Mouse (Mus musculus) spleen, adult 2 months (tissue): ENCODE data around the gene Stoml2. TPM values are rescaled to one million over a fixed set of nuclear protein-coding genes. Genes with fewer than 3 reads are reported as not detected.

Experiments
- DNase-seq, 2 experiments: peaks; one replicate each; pipeline versions ENCODE4 v3.0.0 to v3.0.0-alpha.2; 2012 to 2021; ENCODE audit warnings: low spot score in 2 of 2, low read depth in 1 of 2
- H3K27ac ChIP-seq: fragments of 200-500 bp; 2 replicates; pipeline ENCODE4 v1.5.1; 2012; ENCODE audit warnings: low read length, inconsistent platforms; ENCODE audit not compliant: insufficient read depth
- H3K27me3 ChIP-seq: fragments of 200-500 bp; 2 replicates; pipeline ENCODE4 v1.6.1; 2012; ENCODE audit warnings: mild to moderate bottlenecking, moderate library complexity, low read length, inconsistent platforms; ENCODE audit not compliant: control insufficient read depth, insufficient read depth
- H3K36me3 ChIP-seq: fragments of 200-500 bp; 2 replicates; pipeline ENCODE4 v1.6.1; 2012; ENCODE audit warnings: mild to moderate bottlenecking, low read length, inconsistent platforms; ENCODE audit not compliant: control insufficient read depth, insufficient read depth
- H3K4me1 ChIP-seq: fragments of 200-500 bp; 2 replicates; pipeline ENCODE4 v1.6.1; 2011; ENCODE audit warnings: inconsistent platforms; ENCODE audit not compliant: control insufficient read depth, insufficient read depth, insufficient read length
- H3K4me3 ChIP-seq: fragments of 200-500 bp; 2 replicates; pipeline ENCODE4 v1.5.1; 2011; ENCODE audit warnings: mild to moderate bottlenecking, inconsistent platforms; ENCODE audit not compliant: insufficient read depth, insufficient read length; ENCODE audit errors: extremely low read depth
- CTCF ChIP-seq: fragments of 200-500 bp; IDR thresholded peaks from 2 replicates; pipeline ENCODE4 v1.5.1; 2011; ENCODE audit warnings: mild to moderate bottlenecking, inconsistent platforms; ENCODE audit not compliant: insufficient read depth, insufficient read length, insufficient replicate concordance; ENCODE audit errors: extremely low read depth
- POLR2A ChIP-seq: fragments of 200-500 bp; IDR thresholded peaks from 2 replicates; pipeline ENCODE4 v1.6.1; 2011; ENCODE audit warnings: low read depth, low read length, inconsistent platforms
- WGBS: fragments of 180-500 bp; shearing (Covaris S2); methylation state at CpG from one replicate; pipeline ENCODE4 v1.1.7; 2018; 5-methylcytosine and 5-hydroxymethylcytosine counted together
- polyA plus RNA-seq: library from polyadenylated mRNA; depleted of rRNA; stranded (reverse); fragments of >200 nt; gene quantifications from 2 replicates; pipeline ENCODE4 v1.2.3, GENCODE M21; 2012

The Stoml2 gene
- polyA plus RNA-seq, 1 experiment: 42.8 TPM

- no peak for TF ChIP-seq POLR2A
- TF ChIP-seq CTCF: no peak
- DNase-seq: peak; percentile 46 to 83
- H3K27ac ChIP-seq: no peak within 1 kb of the TSS
- no peaks in the 10 kb centered on the region for H3K36me3 ChIP-seq
- peak within 1 kb of the TSS; percentile 59 for H3K4me3 ChIP-seq
- peaks cover 16% of the 10 kb centered on the region for H3K27me3 ChIP-seq
- peaks cover 5% of the 10 kb centered on the region; the same call in 1 of the 2 replicates for H3K4me1 ChIP-seq
- WGBS: 2% methylated on average over 86 of the region's 90 CpGs
These were observed 27.5 kb upstream of the Stoml2 start, which contains the start of gene Unc13b for GRCm38 (mm10) chr4:43058753-43059654. Gene Unc13b, plus strand, starts transcription at chr4:43058953.

DNA sequence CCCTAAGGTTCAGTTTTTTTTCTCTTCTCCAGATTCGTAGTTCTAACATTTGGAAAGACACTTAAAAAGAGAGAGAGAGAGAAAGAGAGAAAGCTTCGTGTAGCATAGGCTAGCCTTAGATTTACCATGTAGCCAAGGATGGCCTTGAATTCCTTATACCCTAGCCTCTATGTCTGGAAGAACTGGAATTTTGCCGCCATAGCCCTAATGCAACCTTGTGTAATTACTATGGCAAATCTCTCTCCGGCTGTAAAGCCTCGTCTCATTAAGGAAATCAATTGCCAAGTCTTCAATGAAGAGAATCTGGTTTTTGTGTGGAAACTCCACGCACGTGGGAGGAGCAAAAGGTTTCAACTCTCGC lies 26.9 kb upstream of the Stoml2 start:
- Histone ChIP-seq H3K27me3 (peaks cover 16% of the 10 kb centered on the region), H3K4me1 (peaks cover 5% of the 10 kb centered on the region; the same call in 1 of the 2 replicates), H3K36me3 (no peaks in the 10 kb centered on the region), H3K4me3 (peak overlapping the region; percentile 59), H3K27ac (no peak overlapping the region)
- TF ChIP-seq CTCF (no peak), POLR2A (no peak)
- DNase-seq: no peak
- WGBS: 29% methylated on average over 8 of the region's 8 CpGs

- DNase-seq: no peak
These were observed 26.1 kb upstream of the Stoml2 start for GRCm38 (mm10) chr4:43057654-43058053.

GRCm38 (mm10) chr4:43052627-43053026 lies 21.1 kb upstream of the Stoml2 start:
- Histone ChIP-seq H3K4me1 (no peaks in the 10 kb centered on the region), H3K27me3 (no peaks in the 10 kb centered on the region), H3K4me3 (no peak overlapping the region), H3K27ac (no peak overlapping the region), H3K36me3 (no peaks in the 10 kb centered on the region)
- TF ChIP-seq CTCF: no peak
- no peak for TF ChIP-seq POLR2A
- WGBS: 9% methylated on average over 4 of the region's 4 CpGs
- DNase-seq: no peak

More at GRCm38 (mm10) chr4:43057654-43058053, 26.1 kb upstream of the Stoml2 start:
- WGBS: 91% methylated on average over 5 of the region's 5 CpGs
- H3K27me3 ChIP-seq: peaks cover 16% of the 10 kb centered on the region
- no peak overlapping the region for H3K4me3 ChIP-seq
- no peak overlapping the region for H3K27ac ChIP-seq
- no peak for TF ChIP-seq CTCF
- no peak for TF ChIP-seq POLR2A
- peaks cover 5% of the 10 kb centered on the region; the same call in 1 of the 2 replicates for H3K4me1 ChIP-seq
- no peaks in the 10 kb centered on the region for H3K36me3 ChIP-seq

DNA sequence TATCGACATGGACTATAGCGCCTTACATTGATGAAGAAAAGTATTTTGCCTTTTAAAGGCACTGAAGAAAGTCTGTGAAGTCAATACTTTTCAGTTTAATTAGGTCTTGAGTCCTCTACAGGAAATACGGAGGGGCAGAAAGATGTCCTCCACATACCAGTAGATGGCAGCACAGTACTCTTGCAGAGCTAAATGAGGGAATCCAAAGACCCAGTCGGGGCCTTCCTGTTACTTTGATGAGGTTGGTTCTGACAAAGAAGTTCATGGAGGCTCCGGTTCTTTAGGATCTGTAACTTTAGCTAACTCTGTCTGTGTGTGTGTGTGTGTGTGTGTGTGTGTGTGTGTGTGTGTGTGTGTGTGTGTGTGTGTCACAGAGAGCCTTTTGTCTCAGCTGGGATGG lies 15.7 kb upstream of the Stoml2 start:
- Histone ChIP-seq H3K4me1 (peaks cover 20% of the 10 kb centered on the region), H3K27me3 (no peaks in the 10 kb centered on the region), H3K27ac (no peak overlapping the region), H3K36me3 (no peaks in the 10 kb centered on the region), H3K4me3 (no peak overlapping the region)
- WGBS: 7% methylated on average over 5 of the region's 5 CpGs
- TF ChIP-seq POLR2A (no peak), CTCF (peak; percentile 45; the same call in 1 of the 2 replicates)
- peak; percentile 66 to 79 for DNase-seq

DNA sequence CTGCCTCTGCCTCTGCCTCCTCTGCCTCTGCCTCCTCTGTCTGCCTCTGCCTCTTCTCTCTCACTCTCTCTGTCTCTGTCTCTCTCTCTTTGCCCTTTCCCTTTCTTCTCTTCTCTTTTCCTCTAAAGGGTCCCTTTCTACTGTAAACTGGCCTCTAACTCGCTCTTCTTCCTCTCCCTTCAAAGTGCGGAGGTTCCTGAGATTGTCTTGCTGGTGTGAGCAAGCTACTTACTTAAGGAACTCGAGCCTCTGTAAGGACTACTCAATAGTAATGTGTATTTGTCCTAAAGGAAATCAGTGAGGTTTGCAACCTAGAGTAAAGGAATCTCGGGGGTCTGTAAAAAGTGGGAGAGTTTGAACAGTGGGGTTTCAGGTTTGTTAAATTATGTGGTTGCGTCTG lies 15.1 kb upstream of the Stoml2 start:
- H3K27ac ChIP-seq: no peak overlapping the region
- no peak for DNase-seq
- WGBS: 57% methylated on average over 5 of the region's 5 CpGs

More for the DNA sequence above, 15.1 kb upstream of the Stoml2 start:
- Histone ChIP-seq H3K4me1 (peaks cover 20% of the 10 kb centered on the region), H3K36me3 (no peaks in the 10 kb centered on the region), H3K27me3 (no peaks in the 10 kb centered on the region), H3K4me3 (no peak overlapping the region)
- TF ChIP-seq POLR2A: no peak
- TF ChIP-seq CTCF: no peak
